8 mouse cellular contexts compared by ENCODE assay signal in the genomic region with DNA sequence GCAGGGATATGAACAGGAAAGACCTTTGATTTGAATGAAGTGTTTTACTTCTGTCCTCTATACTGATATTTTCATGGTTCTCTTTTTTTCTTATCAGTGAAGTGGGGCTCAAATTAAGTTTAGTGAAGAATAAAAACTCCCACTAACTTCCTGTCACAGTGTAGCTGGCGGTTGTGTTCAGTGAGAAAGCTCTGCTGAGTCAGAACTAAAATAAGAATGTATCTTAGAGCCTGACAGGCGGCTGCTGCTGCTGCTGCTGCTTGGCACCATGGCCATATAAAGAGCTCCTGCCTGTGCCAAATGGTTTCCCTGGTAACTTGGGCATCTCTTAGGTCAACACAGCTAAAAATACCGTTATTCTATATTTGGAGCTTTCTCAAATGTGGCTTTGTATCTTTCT.
DNase-seq lines count a peak whose midpoint lies in the region; ATAC-seq and TF ChIP-seq lines count a peak whose summit lies in the region.

No protein-coding gene starts in this region.

- 20% methylated on average over 3 of the region's 3 CpGs for WGBS in kidney, postnatal 0 days
- 41% methylated on average over 3 of the region's 3 CpGs for WGBS in forebrain, embryonic 12.5 days
- WGBS in hindbrain, embryonic 15.5 days = 13% methylated on average over 3 of the region's 3 CpGs

- no peak overlapping the region for H3K4me3 ChIP-seq in kidney, postnatal 0 days (replicated peaks; ENCODE audit: low read depth, low read length)
- H3K4me3 ChIP-seq in forebrain, embryonic 12.5 days (replicated peaks) = no peak overlapping the region
- no peak overlapping the region for H3K4me3 ChIP-seq in hindbrain, embryonic 15.5 days

- no peak for TF ChIP-seq CTCF in kidney, postnatal 0 days (IDR thresholded peaks at IDR 0.05; ENCODE audit: low read depth)

- H3K9ac ChIP-seq in kidney, postnatal 0 days (ENCODE audit: low read depth, low read length) = no peak overlapping the region
- no peak overlapping the region for H3K9ac ChIP-seq in forebrain, embryonic 12.5 days
- no peak overlapping the region for H3K9ac ChIP-seq in hindbrain, embryonic 15.5 days

- no peaks in the 10 kb centered on the region for H3K36me3 ChIP-seq in kidney, postnatal 0 days (ENCODE audit: insufficient read depth, low read length)
- no peaks in the 10 kb centered on the region for H3K36me3 ChIP-seq in forebrain, embryonic 12.5 days (replicated peaks)
- no peaks in the 10 kb centered on the region for H3K36me3 ChIP-seq in hindbrain, embryonic 15.5 days
- no peaks in the 10 kb centered on the region for H3K36me3 ChIP-seq in splenic B cell, adult 2 months (ENCODE audit: control insufficient read depth, insufficient read depth, low read length, poor library complexity, severe bottlenecking)

- no peaks in the 10 kb centered on the region for H3K27me3 ChIP-seq in kidney, postnatal 0 days (ENCODE audit: insufficient read depth, low read length)
- H3K27me3 ChIP-seq in forebrain, embryonic 12.5 days = no peaks in the 10 kb centered on the region
- no peaks in the 10 kb centered on the region for H3K27me3 ChIP-seq in hindbrain, embryonic 15.5 days
- H3K27me3 ChIP-seq in splenic B cell, adult 2 months (ENCODE audit: control insufficient read depth, insufficient read depth, low read length, poor library complexity, severe bottlenecking) = no peaks in the 10 kb centered on the region

- no peaks in the 10 kb centered on the region for H3K9me3 ChIP-seq in kidney, postnatal 0 days (replicated peaks; ENCODE audit: low read length)
- no peaks in the 10 kb centered on the region for H3K9me3 ChIP-seq in forebrain, embryonic 12.5 days
- H3K9me3 ChIP-seq in hindbrain, embryonic 15.5 days = no peaks in the 10 kb centered on the region

- H3K27ac ChIP-seq in kidney, postnatal 0 days = 0 out of 2 replicates have a peak overlapping the region, but pooled peaks have one; percentile 54
- peak overlapping the region; percentile 71 for H3K27ac ChIP-seq in forebrain, embryonic 12.5 days
- H3K27ac ChIP-seq in hindbrain, embryonic 15.5 days (replicated peaks) = peak overlapping the region; percentile 67

- H3K4me2 ChIP-seq in kidney, postnatal 0 days (ENCODE audit: low read length) = no peak overlapping the region
- H3K4me2 ChIP-seq in forebrain, embryonic 12.5 days = no peak overlapping the region
- H3K4me2 ChIP-seq in hindbrain, embryonic 15.5 days = no peak overlapping the region

- peaks cover 5% of the 10 kb centered on the region; the same call in 1 of the 2 replicates for H3K4me1 ChIP-seq in kidney, postnatal 0 days (replicated peaks; ENCODE audit: insufficient read depth, low read length)
- H3K4me1 ChIP-seq in forebrain, embryonic 12.5 days = peaks cover 22% of the 10 kb centered on the region
- peaks cover 28% of the 10 kb centered on the region for H3K4me1 ChIP-seq in hindbrain, embryonic 15.5 days (replicated peaks)

- peak; percentile 71 for DNase-seq in kidney, postnatal 0 days (ENCODE audit: low spot score)
- no peak for DNase-seq in kidney, adult 8-10 months
- peak; percentile 91 for DNase-seq in NIH3T3 (ENCODE audit: low read depth)
- DNase-seq in splenic B cell, adult 2 months (ENCODE audit: low read depth, low spot score) = peak; percentile 53
- DNase-seq in urinary bladder, postnatal 36 days (ENCODE audit: low spot score in 2 of 2) = no peak

- no peak for ATAC-seq in kidney, postnatal 0 days (replicated peaks; ENCODE audit: low FRiP score, low read depth)
- peak; percentile 28; the same call in 1 of the 2 replicates for ATAC-seq in forebrain, embryonic 12.5 days (ENCODE audit: low FRiP score)
- ATAC-seq in hindbrain, embryonic 15.5 days (ENCODE audit: low FRiP score, low read depth) = peak; percentile 55; the same call in 1 of the 2 replicates
- ATAC-seq in megakaryocyte-erythroid progenitor cell, adult 5-6 weeks (replicated peaks; ENCODE audit: low FRiP score, low TSS enrichment, poor library complexity, severe bottlenecking) = peak; percentile 74

Comparison
In these comparisons a context has a peak if more than half of its experiments do, and no peak if none do; other contexts are left out.
1. DNase-seq: peak in kidney, postnatal 0 days (single experiment), NIH3T3 (single experiment) and splenic B cell, adult 2 months (single experiment); none in kidney, adult 8-10 months (0 of 2) and urinary bladder, postnatal 36 days (0 of 2).
2. Peak in every context shown above with its lines, with median percentiles within 50 percentile points of each other: H3K27ac ChIP-seq.